Mouse (Mus musculus) yolk sac, embryonic 10.5 days (tissue): ENCODE measurements around the gene Tnfsf4.

Experiments
- DNase-seq: peaks from one replicate; pipeline ENCODE4 v3.0.0-alpha.2; 2017; ENCODE audit warnings: low spot score

The Tnfsf4 gene

GRCm38 (mm10) chr1:161452250-161452649 lies 57.0 kb downstream of the Tnfsf4 start:
- no peak for DNase-seq

- no peak for DNase-seq
These were observed 68.3 kb downstream of the Tnfsf4 start for GRCm38 (mm10) chr1:161463388-161464085.
